Mouse (Mus musculus) adrenal gland, adult 2 months (tissue): ENCODE measurements around the gene Flot1. TPM values are rescaled to one million over a fixed set of nuclear protein-coding genes. Genes with fewer than 3 reads are reported as not detected.

Experiments used
- DNase-seq: peaks from one replicate; pipeline ENCODE4 v3.0.0; 2021
- microRNA-seq, 2 experiments: library from miRNA; unstranded; fragments of <30 nt; microRNA quantifications; one replicate each; pipeline ENCODE4 v1.2.0; 2021
- polyA plus RNA-seq: library from polyadenylated mRNA; depleted of rRNA; stranded (reverse); fragments of >200 nt; gene quantifications from 2 replicates; pipeline ENCODE4 v1.2.3, GENCODE M21; 2012; rRNA removed
- total RNA-seq, 2 experiments: library from RNA; stranded (reverse); gene quantifications; 2 replicates each; pipeline ENCODE4 v1.2.3; 2021

The Flot1 gene
- total and polyA plus RNA-seq, 3 experiments: 59.0 to 74.4 (median 66.2) TPM

GRCm38 (mm10) chr17:35866911-35867890, 44.2 kb downstream of the Flot1 start:
- DNase-seq: peak; percentile 74

- peak; percentile 57 for DNase-seq
Measured at GRCm38 (mm10) chr17:35868165-35868820, 45.3 kb downstream of the Flot1 start.

GRCm38 (mm10) chr17:35868961-35869345, 45.9 kb downstream of the Flot1 start:
- no peak for DNase-seq

GRCm38 (mm10) chr17:35869346-35870067, 46.5 kb downstream of the Flot1 start:
- DNase-seq: peak; percentile 68

- DNase-seq: peak; percentile 87
Measured at GRCm38 (mm10) chr17:35870151-35870883, 47.3 kb downstream of the Flot1 start.

- DNase-seq: no peak
Measured at GRCm38 (mm10) chr17:35870884-35871696, 48.1 kb downstream of the Flot1 start.

GRCm38 (mm10) chr17:35873774-35874519, 50.9 kb downstream of the Flot1 start:
- DNase-seq: peak; percentile 91

GRCm38 (mm10) chr17:35874721-35875120, 51.7 kb downstream of the Flot1 start:
- peak; percentile 48 for DNase-seq

- DNase-seq: peak; percentile 96
Measured at GRCm38 (mm10) chr17:35879245-35880057, 56.4 kb downstream of the Flot1 start, which contains the start of gene Dhx16. Dhx16 (plus strand) TSS chr17:35879819.

Small RNAs within 50 kb of the gene (microRNA-seq; reads per million reads assigned to microRNA genes)
- gene Gm28033: 0.88 to 1.2 reads per million in 2 experiments

Other genes starting within 250 kb of the Flot1 start
- gene Sfta2, start 221.7 kb upstream of the Flot1 start, total RNA-seq: not detected
- not detected in 2 replicates for gene Sfta2, start 221.7 kb upstream of the Flot1 start, polyA plus RNA-seq
- gene Gm9573, start 196.6 kb upstream of the Flot1 start, total RNA-seq: not detected
- gene Gm9573, start 196.6 kb upstream of the Flot1 start, polyA plus RNA-seq: not detected in 2 replicates
- not detected for gene Mucl3, start 179.5 kb upstream of the Flot1 start, total RNA-seq
- 0.18 TPM in 1 of 2 replicates, not detected in the other for gene Mucl3, start 179.5 kb upstream of the Flot1 start, polyA plus RNA-seq
- gene Vars2, start 155.6 kb upstream of the Flot1 start, total RNA-seq: 10 to 100 TPM; 36.4 to 38.6 TPM
- gene Vars2, start 155.6 kb upstream of the Flot1 start, polyA plus RNA-seq: 75.5 and 77.3 TPM in 2 replicates
- gene Gtf2h4, start 149.5 kb upstream of the Flot1 start, total RNA-seq: 10 to 100 TPM; 18.6 to 25.3 TPM
- gene Gtf2h4, start 149.5 kb upstream of the Flot1 start, polyA plus RNA-seq: 22.5 and 23.4 TPM in 2 replicates
- 10 to 100 TPM; 30.0 to 58.8 TPM for gene Ddr1, start 118.6 kb upstream of the Flot1 start, total RNA-seq
- 58.0 and 61.6 TPM in 2 replicates for gene Ddr1, start 118.6 kb upstream of the Flot1 start, polyA plus RNA-seq
- 10 to 100 TPM in 1 of 2 experiments, 1 to 10 TPM in 1; 9.6 to 13.8 TPM for gene Ier3, start 1.5 kb upstream of the Flot1 start, total RNA-seq
- 17.1 and 17.6 TPM in 2 replicates for gene Ier3, start 1.5 kb upstream of the Flot1 start, polyA plus RNA-seq
- gene Tubb5, start 15.1 kb downstream of the Flot1 start, total RNA-seq: 100 to 1,000 TPM; 152 to 198 TPM
- 137 and 156 TPM in 2 replicates for gene Tubb5, start 15.1 kb downstream of the Flot1 start, polyA plus RNA-seq
- 10 to 100 TPM; 15.4 to 20.8 TPM for gene Mdc1, start 18.3 kb downstream of the Flot1 start, total RNA-seq
- gene Mdc1, start 18.3 kb downstream of the Flot1 start, polyA plus RNA-seq: 3.6 and 5.9 TPM in 2 replicates
- gene Nrm, start 38.1 kb downstream of the Flot1 start, total RNA-seq: 1 to 10 TPM; 3.3 to 4.8 TPM
- 9.3 and 11.7 TPM in 2 replicates for gene Nrm, start 38.1 kb downstream of the Flot1 start, polyA plus RNA-seq
- gene Ppp1r18, start 42.4 kb downstream of the Flot1 start, total RNA-seq: 10 to 100 TPM; 27.3 to 42.6 TPM
- 37.3 and 45.3 TPM in 2 replicates for gene Ppp1r18, start 42.4 kb downstream of the Flot1 start, polyA plus RNA-seq
- 10 to 100 TPM; 40.5 to 46.2 TPM for gene Dhx16, start 56.6 kb downstream of the Flot1 start, total RNA-seq
- gene Dhx16, start 56.6 kb downstream of the Flot1 start, polyA plus RNA-seq: 42.6 and 46.1 TPM in 2 replicates
- gene 2310061I04Rik, start 74.2 kb downstream of the Flot1 start, total RNA-seq: 10 to 100 TPM; 51.6 to 52.6 TPM
- gene 2310061I04Rik, start 74.2 kb downstream of the Flot1 start, polyA plus RNA-seq: 112 and 122 TPM in 2 replicates
- gene Atat1, start 86.8 kb downstream of the Flot1 start, total RNA-seq: 10 to 100 TPM; 27.4 to 40.0 TPM
- 128 and 145 TPM in 2 replicates for gene Atat1, start 86.8 kb downstream of the Flot1 start, polyA plus RNA-seq
- gene Mrps18b, start 93.2 kb downstream of the Flot1 start, total RNA-seq: 100 to 1,000 TPM; 111 to 114 TPM
- 91.6 and 101 TPM in 2 replicates for gene Mrps18b, start 93.2 kb downstream of the Flot1 start, polyA plus RNA-seq
- 100 to 1,000 TPM in 1 of 2 experiments, 10 to 100 TPM in 1; 64.6 to 140 TPM for gene Ppp1r10, start 93.2 kb downstream of the Flot1 start, total RNA-seq
- 24.7 and 32.8 TPM in 2 replicates for gene Ppp1r10, start 93.2 kb downstream of the Flot1 start, polyA plus RNA-seq
- 10 to 100 TPM; 83.5 to 86.8 TPM for gene Abcf1, start 146.5 kb downstream of the Flot1 start, total RNA-seq
- gene Abcf1, start 146.5 kb downstream of the Flot1 start, polyA plus RNA-seq: 66.0 and 78.9 TPM in 2 replicates
- 10 to 100 TPM; 38.1 to 53.1 TPM for gene Gnl1, start 156.6 kb downstream of the Flot1 start, total RNA-seq
- 26.9 and 29.6 TPM in 2 replicates for gene Gnl1, start 156.6 kb downstream of the Flot1 start, polyA plus RNA-seq
- 10 to 100 TPM; 19.5 to 19.8 TPM for gene Prr3, start 157.0 kb downstream of the Flot1 start, total RNA-seq
- gene Prr3, start 157.0 kb downstream of the Flot1 start, polyA plus RNA-seq: 19.1 and 20.6 TPM in 2 replicates
- 1 to 10 TPM; 6.6 to 8.2 TPM for gene H2-T24, start 197.3 kb downstream of the Flot1 start, total RNA-seq
- gene H2-T24, start 197.3 kb downstream of the Flot1 start, polyA plus RNA-seq: 3.6 and 3.7 TPM in 2 replicates
- gene H2-T23, start 209.6 kb downstream of the Flot1 start, total RNA-seq: 10 to 100 TPM; 49.7 to 65.2 TPM
- 156 and 162 TPM in 2 replicates for gene H2-T23, start 209.6 kb downstream of the Flot1 start, polyA plus RNA-seq
- gene H2-T22, start 219.5 kb downstream of the Flot1 start, total RNA-seq: 10 to 100 TPM; 32.2 to 42.9 TPM
- gene H2-T22, start 219.5 kb downstream of the Flot1 start, polyA plus RNA-seq: 34.7 and 38.6 TPM in 2 replicates
- gene Gm6034, start 219.7 kb downstream of the Flot1 start, total RNA-seq: under 1 TPM in 1 of 2 experiments, not detected in 1; 0.23 TPM
- 0.10 and 0.50 TPM in 2 replicates for gene Gm6034, start 219.7 kb downstream of the Flot1 start, polyA plus RNA-seq
- 1 to 10 TPM; 4.4 to 8.2 TPM for gene Gm11127, start 235.1 kb downstream of the Flot1 start, total RNA-seq
- gene Gm11127, start 235.1 kb downstream of the Flot1 start, polyA plus RNA-seq: not detected in 2 replicates